Mouse (Mus musculus) G1E (cell line): Measurements from ENCODE around the gene Olfr672.
"Not testable (repeated sequence)": the region's sequence is repeated elsewhere in the genome, so short reads cannot be mapped to it uniquely, and the experiment has no call there.

Experiments
- CTCF ChIP-seq: IDR thresholded peaks from 2 replicates; pipeline ENCODE4 v1.5.1; 2012; ENCODE audit warnings: low read depth, low read length, inconsistent platforms, mixed read lengths
- GATA1 ChIP-seq: IDR thresholded peaks from 2 replicates; pipeline ENCODE4 v1.6.1; 2012; ENCODE audit warnings: borderline replicate concordance, low read length, inconsistent platforms, mixed read lengths
- POLR2AphosphoS5 ChIP-seq: IDR thresholded peaks from 2 replicates; pipeline ENCODE4 v1.6.1; 2012; ENCODE audit warnings: low read depth, low read length, inconsistent platforms; ENCODE audit not compliant: insufficient replicate concordance
- TAL1 ChIP-seq: conservative IDR thresholded peaks from 2 replicates; pipeline ENCODE4 v1.6.1; 2012; ENCODE audit warnings: low read depth, low read length, inconsistent platforms, mixed read lengths

GRCm38 (mm10) chr7:105033836-105034235 is 32.0 kb upstream of the Olfr672 start:
- not testable (repeated sequence) for TF ChIP-seq CTCF, POLR2AphosphoS5, GATA1, TAL1
